Mouse (Mus musculus): ENCODE measurements around the gene Spc24. TPM values are rescaled to one million over a fixed set of nuclear protein-coding genes. Genes with fewer than 3 reads are reported as not detected.

Gene Spc24
- polyA plus RNA-seq, 1 experiment from 2014 or later = 44.6 TPM

GRCm38 (mm10) chr9:21724147-21724536, 36.0 kb downstream of the Spc24 start:
- peak; percentile 95 for ATAC-seq
- under 1% methylated on average over 18 of the region's 18 CpGs for WGBS

GRCm38 (mm10) chr9:21723377-21724146, 36.5 kb downstream of the Spc24 start, which contains the start of gene Ldlr:
TSS of gene Ldlr (plus strand) at chr9:21723483.
- no peaks in the 10 kb centered on the region for H3K9me3 ChIP-seq
- ATAC-seq = peak; percentile 74
- H3K27me3 ChIP-seq = no peaks in the 10 kb centered on the region
- H3K4me1 ChIP-seq (replicated peaks) = peaks cover 32% of the 10 kb centered on the region
- peak within 1 kb of the TSS; percentile 87 for H3K27ac ChIP-seq
- peak within 1 kb of the TSS; percentile 67 for H3K9ac ChIP-seq (replicated peaks)
- under 1% methylated on average over 47 of the region's 47 CpGs for WGBS
- peaks cover 14% of the 10 kb centered on the region; the same call in 1 of the 2 replicates for H3K36me3 ChIP-seq
- H3K4me2 ChIP-seq (replicated peaks) = peak within 1 kb of the TSS; percentile 83
- peak within 1 kb of the TSS; percentile 59 for H3K4me3 ChIP-seq (replicated peaks)

More at GRCm38 (mm10) chr9:21724147-21724536, 36.0 kb downstream of the Spc24 start:
- peak overlapping the region; percentile 87 for H3K27ac ChIP-seq
- H3K27me3 ChIP-seq = no peaks in the 10 kb centered on the region
- H3K4me3 ChIP-seq (replicated peaks) = peak overlapping the region; percentile 59
- peak overlapping the region; percentile 83 for H3K4me2 ChIP-seq (replicated peaks)
- peaks cover 32% of the 10 kb centered on the region for H3K4me1 ChIP-seq (replicated peaks)
- H3K9me3 ChIP-seq = no peaks in the 10 kb centered on the region
- peak overlapping the region; percentile 67 for H3K9ac ChIP-seq (replicated peaks)
- peaks cover 18% of the 10 kb centered on the region; the same call in 1 of the 2 replicates for H3K36me3 ChIP-seq

- no peak overlapping the region for H3K27ac ChIP-seq
- H3K4me3 ChIP-seq (replicated peaks) = no peak overlapping the region
- H3K4me1 ChIP-seq (replicated peaks) = peaks cover 24% of the 10 kb centered on the region
- H3K4me2 ChIP-seq (replicated peaks) = no peak overlapping the region
- H3K9ac ChIP-seq (replicated peaks) = no peak overlapping the region
- ATAC-seq = no peak
- no peaks in the 10 kb centered on the region for H3K27me3 ChIP-seq
- H3K9me3 ChIP-seq = no peaks in the 10 kb centered on the region
- H3K36me3 ChIP-seq = peaks cover under 1% of the 10 kb centered on the region; the same call in 1 of the 2 replicates
- 76% methylated on average over 2 of the region's 2 CpGs for WGBS
Observed at GRCm38 (mm10) chr9:21721036-21721435, 39.1 kb downstream of the Spc24 start.

- 86% methylated on average over 2 of the region's 2 CpGs for WGBS
- H3K4me1 ChIP-seq (replicated peaks) = no peaks in the 10 kb centered on the region
- ATAC-seq = no peak
- H3K9me3 ChIP-seq = no peaks in the 10 kb centered on the region
- no peaks in the 10 kb centered on the region for H3K27me3 ChIP-seq
- 0 out of 2 replicates have a peak, but pooled peaks cover 4% of the 10 kb centered on the region for H3K36me3 ChIP-seq
- H3K4me3 ChIP-seq (replicated peaks) = no peak overlapping the region
- no peak overlapping the region for H3K4me2 ChIP-seq (replicated peaks)
- H3K27ac ChIP-seq = no peak overlapping the region
- H3K9ac ChIP-seq (replicated peaks) = no peak overlapping the region
Observed at GRCm38 (mm10) chr9:21717015-21717414, 43.1 kb downstream of the Spc24 start.

- no peaks in the 10 kb centered on the region for H3K4me1 ChIP-seq (replicated peaks)
- H3K27ac ChIP-seq = no peak overlapping the region
- no peak overlapping the region for H3K4me3 ChIP-seq (replicated peaks)
- H3K36me3 ChIP-seq = 0 out of 2 replicates have a peak, but pooled peaks cover 4% of the 10 kb centered on the region
- H3K9ac ChIP-seq (replicated peaks) = no peak overlapping the region
- ATAC-seq = 0 out of 2 replicates have a peak, but pooled peaks have one; percentile 37
- no peak overlapping the region for H3K4me2 ChIP-seq (replicated peaks)
- no peaks in the 10 kb centered on the region for H3K27me3 ChIP-seq
- 72% methylated on average over 4 of the region's 4 CpGs for WGBS
- H3K9me3 ChIP-seq = no peaks in the 10 kb centered on the region
Observed at GRCm38 (mm10) chr9:21715298-21715697, 44.8 kb downstream of the Spc24 start.

GRCm38 (mm10) chr9:21709340-21709739, 50.8 kb downstream of the Spc24 start:
- Histone ChIP-seq H3K27me3 (no peaks in the 10 kb centered on the region), H3K9ac (replicated peaks) (no peak overlapping the region), H3K4me1 (replicated peaks) (no peaks in the 10 kb centered on the region), H3K4me2 (replicated peaks) (no peak overlapping the region), H3K36me3 (peaks cover 57% of the 10 kb centered on the region), H3K9me3 (0 out of 2 replicates have a peak, but pooled peaks cover 5% of the 10 kb centered on the region), H3K4me3 (replicated peaks) (no peak overlapping the region), H3K27ac (no peak overlapping the region)
- WGBS = 91% methylated on average over 3 of the region's 3 CpGs
- ATAC-seq = no peak

- no peak overlapping the region for H3K9ac ChIP-seq (replicated peaks)
- no peak overlapping the region for H3K4me2 ChIP-seq (replicated peaks)
- ATAC-seq = peak; percentile 44; the same call in 1 of the 2 replicates
- H3K36me3 ChIP-seq = peaks cover 79% of the 10 kb centered on the region
- no peaks in the 10 kb centered on the region for H3K4me1 ChIP-seq (replicated peaks)
- H3K27ac ChIP-seq = no peak overlapping the region
- WGBS = 93% methylated on average over 8 of the region's 8 CpGs
- H3K4me3 ChIP-seq (replicated peaks) = no peak overlapping the region
- 0 out of 2 replicates have a peak, but pooled peaks cover 5% of the 10 kb centered on the region for H3K9me3 ChIP-seq
- H3K27me3 ChIP-seq = no peaks in the 10 kb centered on the region
Observed at GRCm38 (mm10) chr9:21706586-21707265, 53.4 kb downstream of the Spc24 start.

GRCm38 (mm10) chr9:21706085-21706484, 54.0 kb downstream of the Spc24 start:
- H3K9me3 ChIP-seq = 0 out of 2 replicates have a peak, but pooled peaks cover 5% of the 10 kb centered on the region
- no peak overlapping the region for H3K4me3 ChIP-seq (replicated peaks)
- H3K27me3 ChIP-seq = no peaks in the 10 kb centered on the region
- H3K9ac ChIP-seq (replicated peaks) = no peak overlapping the region
- peaks cover 85% of the 10 kb centered on the region for H3K36me3 ChIP-seq
- H3K4me1 ChIP-seq (replicated peaks) = no peaks in the 10 kb centered on the region
- H3K27ac ChIP-seq = no peak overlapping the region
- ATAC-seq = no peak
- H3K4me2 ChIP-seq (replicated peaks) = no peak overlapping the region
- 85% methylated on average over 4 of the region's 4 CpGs for WGBS

Small RNAs within 50 kb of the gene (microRNA-seq; reads per million reads assigned to microRNA genes)
- 4.7 reads per million, percentile 19 among the genes with 10 or more reads in this experiment for gene Mir7083

Other genes starting within 250 kb of the Spc24 start
- 5.1 and 6.3 TPM in 2 replicates for gene AB124611, start 234.1 kb downstream of the Spc24 start, polyA plus RNA-seq (2015; fragmentation: Nextera tagmentation; extraction: Ambion mirVana)
- 32.1 and 39.6 TPM in 2 replicates for gene Carm1, start 213.4 kb downstream of the Spc24 start, polyA plus RNA-seq (2015; fragmentation: Nextera tagmentation; extraction: Ambion mirVana)
- gene Timm29, start 167.6 kb downstream of the Spc24 start, polyA plus RNA-seq (2015; fragmentation: Nextera tagmentation; extraction: Ambion mirVana) = 52.8 and 58.6 TPM in 2 replicates
- gene Yipf2, start 167.5 kb downstream of the Spc24 start, polyA plus RNA-seq (2015; fragmentation: Nextera tagmentation; extraction: Ambion mirVana) = 28.7 and 28.8 TPM in 2 replicates
- gene Smarca4, start 144.1 kb downstream of the Spc24 start, polyA plus RNA-seq (2015; fragmentation: Nextera tagmentation; extraction: Ambion mirVana) = 172 and 183 TPM in 2 replicates
- 18.7 and 20.6 TPM in 2 replicates for gene Ldlr, start 36.8 kb downstream of the Spc24 start, polyA plus RNA-seq (2015; fragmentation: Nextera tagmentation; extraction: Ambion mirVana)
- 3.3 and 4.3 TPM in 2 replicates for gene Kank2, start 38.4 kb upstream of the Spc24 start, polyA plus RNA-seq (2015; fragmentation: Nextera tagmentation; extraction: Ambion mirVana)
- gene Angptl8, start 75.2 kb upstream of the Spc24 start, polyA plus RNA-seq (2015; fragmentation: Nextera tagmentation; extraction: Ambion mirVana) = 0.24 and 0.43 TPM in 2 replicates
- 14.2 and 17.0 TPM in 2 replicates for gene Dock6, start 92.3 kb upstream of the Spc24 start, polyA plus RNA-seq (2015; fragmentation: Nextera tagmentation; extraction: Ambion mirVana)
- 10.8 and 11.4 TPM in 2 replicates for gene Rab3d, start 157.9 kb upstream of the Spc24 start, polyA plus RNA-seq (2015; fragmentation: Nextera tagmentation; extraction: Ambion mirVana)
- 7.1 and 10.3 TPM in 2 replicates for gene Ccdc159, start 167.2 kb upstream of the Spc24 start, polyA plus RNA-seq (2015; fragmentation: Nextera tagmentation; extraction: Ambion mirVana)
- gene Tmem205, start 167.3 kb upstream of the Spc24 start, polyA plus RNA-seq (2015; fragmentation: Nextera tagmentation; extraction: Ambion mirVana) = 41.1 and 42.0 TPM in 2 replicates
- gene Plppr2, start 176.7 kb upstream of the Spc24 start, polyA plus RNA-seq (2015; fragmentation: Nextera tagmentation; extraction: Ambion mirVana) = 65.8 and 72.0 TPM in 2 replicates
- 9.8 and 12.6 TPM in 2 replicates for gene Swsap1, start 195.5 kb upstream of the Spc24 start, polyA plus RNA-seq (2015; fragmentation: Nextera tagmentation; extraction: Ambion mirVana)
- 1.4 and 2.5 TPM in 2 replicates for gene Epor, start 203.2 kb upstream of the Spc24 start, polyA plus RNA-seq (2015; fragmentation: Nextera tagmentation; extraction: Ambion mirVana)
- 1.0 and 1.4 TPM in 2 replicates for gene Rgl3, start 229.1 kb upstream of the Spc24 start, polyA plus RNA-seq (2015; fragmentation: Nextera tagmentation; extraction: Ambion mirVana)
- 3.9 and 4.9 TPM in 2 replicates for gene Ccdc151, start 242.3 kb upstream of the Spc24 start, polyA plus RNA-seq (2015; fragmentation: Nextera tagmentation; extraction: Ambion mirVana)
- gene Prkcsh, start 242.5 kb upstream of the Spc24 start, polyA plus RNA-seq (2015; fragmentation: Nextera tagmentation; extraction: Ambion mirVana) = 94.7 and 99.3 TPM in 2 replicates

All from midbrain, embryonic 13.5 days (tissue).